16 mouse cellular contexts compared by ENCODE assay signal in genomic region chr10:75334175-75334574, GRCm38 (mm10).
"Had no signal": no experiment of that assay in that cellular context is flagged by ENCODE, and none has a peak within 500 bp of the region (broad histone marks: within the 10 kb centered on the region; RNA-seq: fewer than 3 reads in every experiment).

No protein-coding gene starts in this region.

- H3K27ac ChIP-seq: limb, embryonic 10.5 days; limb, embryonic 13.5 days; liver, embryonic 12.5 days; liver, embryonic 15.5 days; lung, embryonic 15.5 days; macrophage; midbrain, embryonic 12.5 days; midbrain, embryonic 15.5 days; neural tube, embryonic 12.5 days; neural tube, embryonic 15.5 days had no signal

- H3K36me3 ChIP-seq: limb, embryonic 10.5 days; limb, embryonic 13.5 days; liver, embryonic 15.5 days; midbrain, embryonic 12.5 days; midbrain, embryonic 15.5 days; neural tube, embryonic 12.5 days; neural tube, embryonic 15.5 days had no signal

- DNase-seq: kidney, postnatal 14 days; kidney, postnatal 4 days; liver; lung, adult 18-20 months; thymus, adult 18-20 months; thymus, postnatal 36 days had no signal

- ATAC-seq: midbrain, embryonic 15.5 days had no signal

- H3K9ac ChIP-seq: limb, embryonic 13.5 days; liver, embryonic 12.5 days; liver, embryonic 15.5 days; lung, embryonic 15.5 days; midbrain, embryonic 12.5 days; midbrain, embryonic 15.5 days; neural tube, embryonic 12.5 days; neural tube, embryonic 15.5 days had no signal

- H3K4me3 ChIP-seq: limb, embryonic 10.5 days; limb, embryonic 13.5 days; liver, embryonic 12.5 days; liver, embryonic 15.5 days; lung, embryonic 15.5 days; midbrain, embryonic 12.5 days; midbrain, embryonic 15.5 days; neural tube, embryonic 12.5 days; neural tube, embryonic 15.5 days had no signal

- H3K4me1 ChIP-seq: limb, embryonic 10.5 days; limb, embryonic 13.5 days; liver, embryonic 12.5 days; midbrain, embryonic 12.5 days; midbrain, embryonic 15.5 days; neural tube, embryonic 12.5 days; neural tube, embryonic 15.5 days had no signal

- H3K4me2 ChIP-seq: limb, embryonic 13.5 days; liver, embryonic 12.5 days; liver, embryonic 15.5 days; lung, embryonic 15.5 days; midbrain, embryonic 12.5 days; midbrain, embryonic 15.5 days; neural tube, embryonic 12.5 days; neural tube, embryonic 15.5 days had no signal

- H3K9me3 ChIP-seq: limb, embryonic 10.5 days; limb, embryonic 13.5 days; liver, embryonic 12.5 days; liver, embryonic 15.5 days; lung, embryonic 15.5 days; midbrain, embryonic 12.5 days; midbrain, embryonic 15.5 days; neural tube, embryonic 12.5 days; neural tube, embryonic 15.5 days had no signal

- H3K27me3 ChIP-seq: limb, embryonic 13.5 days; liver, embryonic 12.5 days; liver, embryonic 15.5 days; lung, embryonic 15.5 days; midbrain, embryonic 12.5 days; midbrain, embryonic 15.5 days; neural tube, embryonic 12.5 days; neural tube, embryonic 15.5 days had no signal
